Mouse (Mus musculus): ENCODE results near the gene Ren1.

GRCm38 (mm10) chr1:133385506-133385905 is 35.2 kb downstream of the Ren1 start:
- TF ChIP-seq POLR2A (IDR thresholded peaks at IDR 0.05; ENCODE audit: low read depth, low read length) (no peak), CTCF (IDR thresholded peaks at IDR 0.05; ENCODE audit: extremely low read depth, insufficient read length, insufficient replicate concordance, low read depth, low read length) (peak; percentile 75; the same call in 1 of the 2 replicates)
